Mouse (Mus musculus) T-cell, adult 2 months (primary cell): ENCODE measurements around the gene Myl6b.
"Not testable (repeated sequence)": the region's sequence is repeated elsewhere in the genome, so short reads cannot be mapped to it uniquely, and the experiment has no call there.

ENCODE experiments used
- DNase-seq: peaks from one replicate; pipeline ENCODE4 v3.0.0; 2022; ENCODE audit warnings: low spot score

Gene Myl6b

GRCm38 (mm10) chr10:128493695-128494666, 4.5 kb downstream of the Myl6b start, which contains the start of gene Myl6:
TSS of gene Myl6 (minus strand) at chr10:128494145.
- peak; percentile 97 for DNase-seq

DNA sequence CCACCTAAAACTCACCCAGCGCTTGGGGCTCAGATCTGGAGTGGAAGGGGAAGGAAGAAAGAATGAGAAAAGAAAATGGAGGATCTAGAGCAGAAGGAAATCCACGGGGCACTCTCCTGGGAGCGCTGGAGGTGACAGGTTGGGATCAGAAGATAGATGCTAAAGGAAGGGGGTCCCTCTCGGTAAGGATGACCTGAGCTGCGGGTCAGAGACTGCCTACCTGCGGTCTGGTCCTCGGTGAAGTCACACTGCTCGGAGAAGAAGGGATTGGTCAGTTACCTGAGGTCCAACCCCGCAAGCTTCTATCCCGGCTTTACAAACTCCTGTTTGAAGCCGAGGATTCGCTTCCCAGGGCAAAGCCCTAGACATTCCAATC, 5.2 kb downstream of the Myl6b start:
- no peak for DNase-seq

GRCm38 (mm10) chr10:128492633-128493311, 5.7 kb downstream of the Myl6b start:
- DNase-seq: peak; percentile 35

GRCm38 (mm10) chr10:128492051-128492450, 6.4 kb downstream of the Myl6b start:
- DNase-seq: not testable (repeated sequence)

- no peak for DNase-seq
These were observed 7.0 kb downstream of the Myl6b start for GRCm38 (mm10) chr10:128491495-128491894.

GRCm38 (mm10) chr10:128490912-128491311, 7.6 kb downstream of the Myl6b start:
- no peak for DNase-seq

DNA sequence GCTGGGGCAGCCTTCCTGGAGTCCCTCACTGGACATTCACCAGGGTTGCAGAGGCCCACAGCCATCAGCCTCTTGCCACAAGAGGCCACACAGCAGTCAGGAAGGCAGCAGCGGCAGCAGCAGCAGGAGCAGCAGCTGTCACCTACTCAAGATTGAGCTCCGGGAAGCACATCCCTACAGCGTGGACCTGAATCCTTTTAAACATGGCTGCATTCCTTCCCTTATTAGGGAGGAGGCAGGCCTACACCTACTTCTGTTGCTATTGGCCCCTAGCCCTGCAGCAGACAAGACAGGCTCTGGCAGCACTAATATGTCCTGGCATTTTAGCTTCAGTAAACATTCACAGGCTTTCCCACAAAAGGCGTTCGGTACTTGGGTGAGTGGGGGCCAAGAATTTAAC, 8.3 kb downstream of the Myl6b start:
- no peak for DNase-seq

- DNase-seq: no peak
These were observed 8.7 kb downstream of the Myl6b start for GRCm38 (mm10) chr10:128489785-128490184.

DNA sequence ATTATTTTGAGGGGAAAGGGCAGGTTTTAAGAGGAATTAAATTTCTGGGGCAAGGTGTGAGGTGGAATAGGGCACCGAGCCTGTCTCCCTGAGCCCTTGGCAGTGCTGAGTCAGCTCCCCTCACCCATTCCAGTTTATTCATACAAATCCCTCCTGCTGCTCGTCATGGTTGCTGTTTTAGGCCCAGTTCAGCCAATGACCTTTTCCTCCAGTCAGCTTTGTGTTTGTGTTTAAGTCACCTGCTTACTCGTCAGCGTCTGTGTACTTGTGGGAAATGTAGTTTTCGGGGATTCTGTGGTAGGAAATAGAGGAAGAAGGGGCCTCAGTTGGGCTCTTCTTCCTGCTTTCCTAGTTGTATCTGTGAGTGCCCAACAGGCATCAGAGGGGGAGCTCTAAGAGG, 9.1 kb downstream of the Myl6b start:
- no peak for DNase-seq

GRCm38 (mm10) chr10:128488776-128489175, 9.7 kb downstream of the Myl6b start:
- no peak for DNase-seq

GRCm38 (mm10) chr10:128487861-128488712, 10.4 kb downstream of the Myl6b start:
- DNase-seq: no peak

GRCm38 (mm10) chr10:128486370-128486769, 12.1 kb downstream of the Myl6b start:
- DNase-seq: no peak

- no peak for DNase-seq
These were observed 24.1 kb downstream of the Myl6b start for GRCm38 (mm10) chr10:128474366-128474765.

GRCm38 (mm10) chr10:128460270-128460630, 38.2 kb downstream of the Myl6b start:
- DNase-seq: no peak

GRCm38 (mm10) chr10:128459409-128460269, 38.8 kb downstream of the Myl6b start:
- DNase-seq: peak; percentile 40

DNA sequence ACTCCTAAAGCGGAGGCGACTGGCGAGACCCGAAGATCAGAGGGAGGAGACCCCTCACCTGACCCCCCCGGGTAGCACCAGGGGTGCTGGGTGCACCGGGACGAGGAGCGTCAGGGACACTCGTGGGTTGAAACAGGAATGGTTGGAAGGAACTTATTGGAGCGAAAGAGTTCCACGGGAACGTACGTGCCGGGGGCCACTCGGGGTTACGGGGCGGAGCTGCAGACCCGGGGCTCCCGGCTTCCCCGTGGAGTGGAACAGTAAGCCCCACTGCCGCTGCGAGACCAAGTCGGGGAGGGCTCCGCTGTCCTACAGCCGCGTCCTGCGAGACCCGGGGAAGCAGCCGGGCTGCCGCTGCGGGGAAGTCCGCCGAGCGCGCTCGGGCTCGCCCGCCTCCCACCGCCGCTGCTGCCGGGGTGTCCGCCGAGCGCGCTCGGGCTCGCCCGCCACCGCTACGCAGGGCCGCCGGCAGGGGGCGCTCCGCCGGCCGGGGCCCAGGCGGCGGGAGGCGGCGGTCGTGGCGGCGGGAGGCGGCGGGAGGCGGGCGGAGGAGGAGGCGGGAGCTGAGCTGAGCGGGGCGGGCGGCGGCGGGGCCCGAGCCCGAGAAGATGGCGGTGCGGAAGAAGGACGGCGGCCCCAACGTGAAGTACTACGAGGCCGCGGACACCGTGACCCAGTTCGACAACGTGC, 39.6 kb downstream of the Myl6b start, which contains the start of gene Smarcc2:
TSS of gene Smarcc2 (plus strand) at position 530 of the 690 bp plus-strand sequence.
- peak; percentile 82 for DNase-seq

DNA sequence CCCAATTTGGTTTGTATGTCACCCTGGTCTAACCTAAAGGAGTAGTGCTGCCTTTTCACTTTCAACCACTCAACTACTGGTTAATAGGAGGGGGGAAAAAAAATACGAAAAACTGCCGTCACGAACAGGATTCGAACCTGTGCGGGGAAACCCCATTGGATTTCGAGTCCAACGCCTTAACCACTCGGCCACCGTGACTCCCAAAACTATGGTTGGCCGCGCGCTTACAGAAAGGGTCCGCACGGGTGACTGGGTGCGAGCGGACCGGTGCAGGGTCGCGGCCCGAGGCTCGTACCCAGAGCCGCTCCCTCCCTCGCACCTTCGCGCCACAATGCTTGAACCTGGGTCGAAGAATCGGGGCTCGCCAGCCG, 40.2 kb downstream of the Myl6b start:
- DNase-seq: peak; percentile 75

GRCm38 (mm10) chr10:128457676-128458075, 40.8 kb downstream of the Myl6b start:
- no peak for DNase-seq

GRCm38 (mm10) chr10:128455280-128455679, 43.2 kb downstream of the Myl6b start:
- peak; percentile 80 for DNase-seq

GRCm38 (mm10) chr10:128454471-128454870, 44.0 kb downstream of the Myl6b start:
- no peak for DNase-seq

DNA sequence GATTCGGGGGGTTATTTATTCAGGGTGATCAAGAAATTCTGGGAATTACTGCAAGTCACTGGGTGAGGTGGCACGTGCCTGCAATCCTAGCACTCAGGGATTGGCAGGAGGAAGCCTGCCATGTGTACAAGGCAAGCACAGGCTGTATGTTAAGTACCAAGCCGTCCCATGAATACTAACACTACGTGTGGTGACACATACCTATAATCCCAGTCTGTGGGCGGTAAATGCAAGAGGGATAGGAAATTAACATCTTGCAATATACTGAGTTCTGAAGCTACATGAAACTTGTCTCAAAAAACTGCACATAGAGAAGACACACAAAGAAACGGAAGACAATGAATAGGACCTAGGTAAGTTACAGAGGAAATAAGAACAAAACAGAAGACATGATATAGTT, 47.5 kb downstream of the Myl6b start:
- DNase-seq: no peak
